Mouse (Mus musculus) embryonic fibroblast, embryonic 13.5 days (primary cell): ENCODE measurements around the gene Nav1. TPM values are rescaled to one million over a fixed set of nuclear protein-coding genes. Genes with fewer than 3 reads are reported as not detected.

ENCODE experiments used
- H3K27ac ChIP-seq: 2 replicates; pipeline ENCODE4 v1.5.1; 2012; ENCODE audit warnings: low read length, control low read depth, inconsistent platforms; ENCODE audit not compliant: insufficient read depth
- H3K4me1 ChIP-seq: 2 replicates; pipeline ENCODE4 v1.6.1; 2011; ENCODE audit warnings: low read length; ENCODE audit not compliant: control insufficient read depth, insufficient read depth
- H3K4me3 ChIP-seq: 2 replicates; pipeline ENCODE4 v1.5.1; 2011; ENCODE audit warnings: mild to moderate bottlenecking, control low read depth, low read length; ENCODE audit not compliant: insufficient read depth
- CTCF ChIP-seq: IDR thresholded peaks from 2 replicates; pipeline ENCODE4 v1.5.1; 2011; ENCODE audit warnings: mild to moderate bottlenecking, control low read depth, low read length, moderate library complexity, borderline replicate concordance; ENCODE audit not compliant: insufficient read depth
- POLR2A ChIP-seq: IDR thresholded peaks from 2 replicates; pipeline ENCODE4 v1.6.1; 2011; ENCODE audit warnings: low read depth, mild to moderate bottlenecking, control low read depth, low read length, moderate library complexity
- polyA plus RNA-seq: library from polyadenylated mRNA; stranded (reverse); fragments of >200 nt; gene quantifications from 2 replicates; pipeline ENCODE4 v1.2.4, GENCODE M21; 2011; ENCODE audit warnings: low read depth; ENCODE audit not compliant: missing spikeins, insufficient read length

The Nav1 gene
- polyA plus RNA-seq, 1 experiment: 22.6 TPM

- TF ChIP-seq POLR2A: no peak
- no peak for TF ChIP-seq CTCF
- Histone ChIP-seq H3K4me1 (peaks cover 12% of the 10 kb centered on the region), H3K4me3 (no peak overlapping the region), H3K27ac (no peak overlapping the region)
These were observed 74.7 kb downstream of the Nav1 start for GRCm38 (mm10) chr1:135532383-135532782.

- no peak overlapping the region for H3K27ac ChIP-seq
- no peak overlapping the region for H3K4me3 ChIP-seq
- TF ChIP-seq CTCF: no peak
- no peak for TF ChIP-seq POLR2A
- peaks cover 12% of the 10 kb centered on the region for H3K4me1 ChIP-seq
These were observed 75.1 kb downstream of the Nav1 start for GRCm38 (mm10) chr1:135531981-135532380.

- H3K4me3 ChIP-seq: no peak overlapping the region
- TF ChIP-seq CTCF: no peak
- TF ChIP-seq POLR2A: no peak
- H3K4me1 ChIP-seq: peaks cover 11% of the 10 kb centered on the region
- no peak overlapping the region for H3K27ac ChIP-seq
These were observed 76.0 kb downstream of the Nav1 start for GRCm38 (mm10) chr1:135531081-135531480.

- Histone ChIP-seq H3K27ac (no peak overlapping the region), H3K4me1 (no peaks in the 10 kb centered on the region; the same call in 1 of the 2 replicates), H3K4me3 (no peak overlapping the region)
- no peak for TF ChIP-seq POLR2A
- no peak for TF ChIP-seq CTCF
These were observed 82.6 kb downstream of the Nav1 start for GRCm38 (mm10) chr1:135524518-135524860.

- H3K4me3 ChIP-seq: no peak overlapping the region
- H3K27ac ChIP-seq: no peak overlapping the region
- TF ChIP-seq CTCF (no peak), POLR2A (no peak)
- no peaks in the 10 kb centered on the region; the same call in 1 of the 2 replicates for H3K4me1 ChIP-seq
These were observed 83.1 kb downstream of the Nav1 start for GRCm38 (mm10) chr1:135523780-135524517.

GRCm38 (mm10) chr1:135523344-135523743 lies 83.8 kb downstream of the Nav1 start:
- Histone ChIP-seq H3K4me3 (no peak overlapping the region), H3K27ac (no peak overlapping the region), H3K4me1 (no peaks in the 10 kb centered on the region; the same call in 1 of the 2 replicates)
- TF ChIP-seq CTCF (no peak), POLR2A (no peak)

- H3K4me1 ChIP-seq: no peaks in the 10 kb centered on the region; the same call in 1 of the 2 replicates
- H3K4me3 ChIP-seq: no peak overlapping the region
- no peak for TF ChIP-seq CTCF
- no peak for TF ChIP-seq POLR2A
- no peak overlapping the region for H3K27ac ChIP-seq
These were observed 86.4 kb downstream of the Nav1 start for GRCm38 (mm10) chr1:135520550-135521168.

- no peak overlapping the region for H3K4me3 ChIP-seq
- TF ChIP-seq CTCF (no peak), POLR2A (no peak)
- H3K4me1 ChIP-seq: no peaks in the 10 kb centered on the region
- H3K27ac ChIP-seq: no peak overlapping the region
These were observed 88.4 kb downstream of the Nav1 start for GRCm38 (mm10) chr1:135518661-135519060.

GRCm38 (mm10) chr1:135517469-135517868 lies 89.6 kb downstream of the Nav1 start:
- H3K27ac ChIP-seq: no peak overlapping the region
- no peak for TF ChIP-seq POLR2A
- H3K4me3 ChIP-seq: no peak overlapping the region
- H3K4me1 ChIP-seq: no peaks in the 10 kb centered on the region
